ENCODE assay signal across 15 mouse cellular contexts in genomic region chr7:128320219-128320816, GRCm38 (mm10). TPM values are rescaled to one million over a fixed set of nuclear protein-coding genes. Genes with fewer than 3 reads are reported as not detected.
DNase-seq lines count a peak whose midpoint lies in the region; ATAC-seq and TF ChIP-seq lines count a peak whose summit lies in the region.
"Had no signal": no experiment of that assay in that cellular context is flagged by ENCODE, and none has a peak within 500 bp of the region (broad histone marks: within the 10 kb centered on the region; RNA-seq: fewer than 3 reads in every experiment).

No protein-coding gene starts in this region.

- WGBS in hindbrain, embryonic 10.5 days, result 89% methylated on average over 2 of the region's 2 CpGs
- WGBS in hindbrain, postnatal 0 days, result 64% methylated on average over 2 of the region's 2 CpGs
- WGBS in embryonic facial prominence, embryonic 12.5 days, result 64% methylated on average over 2 of the region's 2 CpGs

- 0 out of 2 replicates have a peak overlapping the region, but pooled peaks have one; percentile 0 for H3K27ac ChIP-seq in hindbrain, embryonic 10.5 days
- H3K27ac ChIP-seq in hindbrain, postnatal 0 days, result no peak overlapping the region
- 0 out of 2 replicates have a peak overlapping the region, but pooled peaks have one; percentile 9 for H3K27ac ChIP-seq in embryonic facial prominence, embryonic 12.5 days

- no peaks in the 10 kb centered on the region for H3K27me3 ChIP-seq in hindbrain, embryonic 10.5 days (ENCODE audit: insufficient read depth, poor library complexity, severe bottlenecking)
- no peaks in the 10 kb centered on the region for H3K27me3 ChIP-seq in hindbrain, postnatal 0 days (ENCODE audit: insufficient read depth, low read length)
- H3K27me3 ChIP-seq in embryonic facial prominence, embryonic 12.5 days, result no peaks in the 10 kb centered on the region

- TF ChIP-seq CTCF in hindbrain, postnatal 0 days (IDR thresholded peaks at IDR 0.05; ENCODE audit: low read depth), result no peak

- H3K4me1 ChIP-seq in hindbrain, embryonic 10.5 days (replicated peaks), result peaks cover 14% of the 10 kb centered on the region
- no peaks in the 10 kb centered on the region for H3K4me1 ChIP-seq in hindbrain, postnatal 0 days (ENCODE audit: insufficient read depth, low read length)
- H3K4me1 ChIP-seq in embryonic facial prominence, embryonic 12.5 days, result peaks cover 16% of the 10 kb centered on the region

- no peaks in the 10 kb centered on the region for H3K36me3 ChIP-seq in hindbrain, embryonic 10.5 days
- no peaks in the 10 kb centered on the region for H3K36me3 ChIP-seq in hindbrain, postnatal 0 days (ENCODE audit: insufficient read depth, low read length)
- no peaks in the 10 kb centered on the region for H3K36me3 ChIP-seq in embryonic facial prominence, embryonic 12.5 days

- no peak overlapping the region for H3K4me3 ChIP-seq in hindbrain, embryonic 10.5 days
- H3K4me3 ChIP-seq in hindbrain, postnatal 0 days (ENCODE audit: low read length), result no peak overlapping the region
- no peak overlapping the region for H3K4me3 ChIP-seq in embryonic facial prominence, embryonic 12.5 days

- H3K4me2 ChIP-seq in hindbrain, postnatal 0 days (ENCODE audit: low read depth, low read length), result no peak overlapping the region
- no peak overlapping the region for H3K4me2 ChIP-seq in embryonic facial prominence, embryonic 12.5 days (replicated peaks)

- H3K9me3 ChIP-seq in hindbrain, embryonic 10.5 days, result no peaks in the 10 kb centered on the region
- no peaks in the 10 kb centered on the region for H3K9me3 ChIP-seq in hindbrain, postnatal 0 days (ENCODE audit: low read length)
- H3K9me3 ChIP-seq in embryonic facial prominence, embryonic 12.5 days, result no peaks in the 10 kb centered on the region

- DNase-seq in hindbrain, embryonic 10.5 days (ENCODE audit: low spot score), result no peak
- no peak for DNase-seq in hindbrain, postnatal 0 days (ENCODE audit: low spot score)
- peak; percentile 72 for DNase-seq in 3T3-L1 (ENCODE audit: low read depth, low spot score)
- peak; percentile 48 for DNase-seq in lung, postnatal 36 days
- no peak for DNase-seq in layer of hippocampus, adult 8-10 months (ENCODE audit: low spot score in 2 of 2)
- DNase-seq in layer of hippocampus, adult 9-10 months (ENCODE audit: low spot score), result no peak
- DNase-seq in thymus, postnatal 0 days (ENCODE audit: low spot score), result no peak
- DNase-seq: adrenal gland, postnatal 10 days; cerebellum, adult 11 months; gastrocnemius, postnatal 10 days; thymus, adult 2 months had no signal

- no peak overlapping the region for H3K9ac ChIP-seq in hindbrain, postnatal 0 days (replicated peaks; ENCODE audit: low read length)
- H3K9ac ChIP-seq in embryonic facial prominence, embryonic 12.5 days, result no peak overlapping the region

- no peak for ATAC-seq in hindbrain, postnatal 0 days
- no peak for ATAC-seq in embryonic facial prominence, embryonic 12.5 days (ENCODE audit: insufficient number of reproducible peaks, insufficient read depth, low FRiP score, low TSS enrichment)
- ATAC-seq: inflammation-experienced regulatory T-cells, adult 6 months had no signal

RNA-seq across cellular contexts. Expression of gene BC017158, which starts 22.3 kb away (rescaled TPM):
- polyA plus RNA-seq in hindbrain, embryonic 10.5 days (2016; fragmentation: Nextera tagmentation; extraction: Ambion mirVana), result 24.7 and 26.8 TPM in 2 replicates
- 34.9 and 35.1 TPM in 2 replicates for total RNA-seq in hindbrain, postnatal 0 days (2014; rRNA removed)
- 15.9 and 16.8 TPM in 2 replicates for polyA plus RNA-seq in hindbrain, postnatal 0 days (2015; fragmentation: Nextera tagmentation; extraction: Ambion mirVana)
- polyA plus RNA-seq in embryonic facial prominence, embryonic 12.5 days (2016; fragmentation: Nextera tagmentation; extraction: Ambion mirVana), result 26.3 TPM in 2 replicates
- total RNA-seq in layer of hippocampus, adult 8-10 months (2022), result 10 to 100 TPM; 25.1 to 31.9 (median 28.0) TPM
- polyA plus RNA-seq in thymus, postnatal 0 days (2015; fragmentation: Nextera tagmentation; extraction: Ambion mirVana), result 9.0 and 10.0 TPM in 2 replicates

RNA-seq across cellular contexts. Expression of gene Slc5a2, which starts 54.9 kb away (rescaled TPM):
- polyA plus RNA-seq in hindbrain, embryonic 10.5 days (2016; fragmentation: Nextera tagmentation; extraction: Ambion mirVana), result 0.29 TPM in 1 of 2 replicates, not detected in the other
- total RNA-seq in hindbrain, postnatal 0 days (2014; rRNA removed), result not detected in 2 replicates
- 0.38 and 0.42 TPM in 2 replicates for polyA plus RNA-seq in hindbrain, postnatal 0 days (2015; fragmentation: Nextera tagmentation; extraction: Ambion mirVana)
- 0.35 TPM in 1 of 2 replicates, not detected in the other for polyA plus RNA-seq in embryonic facial prominence, embryonic 12.5 days (2016; fragmentation: Nextera tagmentation; extraction: Ambion mirVana)
- total RNA-seq in layer of hippocampus, adult 8-10 months (2022), result not detected
- polyA plus RNA-seq in thymus, postnatal 0 days (2015; fragmentation: Nextera tagmentation; extraction: Ambion mirVana), result not detected in 2 replicates
- total RNA-seq: gastrocnemius, postnatal 10 days; layer of hippocampus, adult 18-20 months; left cerebral cortex, postnatal 36 days had no signal
- polyA plus RNA-seq: inflammation-experienced regulatory T-cells, adult 6 months had no signal

Comparison
In these comparisons a context has a peak if more than half of its experiments do, and no peak if none do; other contexts are left out.
1. DNase-seq: peak in 3T3-L1 (single experiment) and lung, postnatal 36 days (single experiment); none in hindbrain, embryonic 10.5 days (single experiment), hindbrain, postnatal 0 days (single experiment), layer of hippocampus, adult 8-10 months (0 of 2), layer of hippocampus, adult 9-10 months (single experiment) and thymus, postnatal 0 days (single experiment).